Mouse (Mus musculus) forebrain, embryonic 16.5 days (tissue): Measurements from ENCODE around the gene Hes6. TPM values are rescaled to one million over a fixed set of nuclear protein-coding genes. Genes with fewer than 3 reads are reported as not detected.
A peak's percentile ranks its signal among the peaks of the same experiment; 100 is the strongest.

Experiments
- ATAC-seq: fragments of 200-750 bp; cut with Nextera tagmentation; 2 replicates; pipeline ENCODE4 v1.8.0; 2017; ENCODE audit warnings: mild to moderate bottlenecking, moderate library complexity
- H3K27ac ChIP-seq: fragments of 300-500 bp; sonication (generic); 2 replicates; pipeline ENCODE4 v1.5.1; 2014; ENCODE audit warnings: low read length, control low read depth
- H3K27me3 ChIP-seq: fragments of 300-500 bp; sonication (generic); replicated peaks from 2 replicates; pipeline ENCODE4 v1.6.1; 2014; ENCODE audit warnings: low read length; ENCODE audit not compliant: control insufficient read depth, insufficient read depth
- H3K36me3 ChIP-seq: fragments of 300-500 bp; sonication (generic); 2 replicates; pipeline ENCODE4 v1.6.1; 2014; ENCODE audit not compliant: control insufficient read depth, insufficient read depth
- H3K4me1 ChIP-seq: fragments of 300-500 bp; sonication (generic); replicated peaks from 2 replicates; pipeline ENCODE4 v1.6.1; 2014; ENCODE audit warnings: low read length; ENCODE audit not compliant: control insufficient read depth, insufficient read depth
- H3K4me2 ChIP-seq: fragments of 300-500 bp; sonication (generic); 2 replicates; pipeline ENCODE4 v1.6.1; 2014; ENCODE audit warnings: mild to moderate bottlenecking, low read length, control low read depth
- H3K4me3 ChIP-seq: fragments of 300-500 bp; sonication (generic); replicated peaks from 2 replicates; pipeline ENCODE4 v1.5.1; 2014; ENCODE audit warnings: mild to moderate bottlenecking, low read length, control low read depth
- H3K9ac ChIP-seq: fragments of 300-500 bp; sonication (generic); replicated peaks from 2 replicates; pipeline ENCODE4 v1.6.1; 2014; ENCODE audit warnings: low read depth, low read length, control low read depth
- H3K9me3 ChIP-seq: fragments of 300-500 bp; sonication (generic); 2 replicates; pipeline ENCODE4 v1.6.1; 2016; ENCODE audit warnings: low read length; ENCODE audit not compliant: control insufficient read depth
- WGBS: fragments of 180-500 bp; shearing (Covaris S2); extraction: QIAGEN DNeasy Blood & Tissue Kit; methylation state at CpG from one replicate; pipeline ENCODE4 v1.1.7; 2014; 5-methylcytosine and 5-hydroxymethylcytosine counted together
- polyA plus RNA-seq: library from polyadenylated mRNA; unstranded; fragments of >200 nt; fragmentation: Nextera tagmentation; extraction: Ambion mirVana; gene quantifications from 2 replicates; pipeline ENCODE4 v1.2.1, GENCODE M21; 2015

Gene Hes6
- polyA plus RNA-seq, 1 experiment from 2014 or later: 208 TPM

DNA sequence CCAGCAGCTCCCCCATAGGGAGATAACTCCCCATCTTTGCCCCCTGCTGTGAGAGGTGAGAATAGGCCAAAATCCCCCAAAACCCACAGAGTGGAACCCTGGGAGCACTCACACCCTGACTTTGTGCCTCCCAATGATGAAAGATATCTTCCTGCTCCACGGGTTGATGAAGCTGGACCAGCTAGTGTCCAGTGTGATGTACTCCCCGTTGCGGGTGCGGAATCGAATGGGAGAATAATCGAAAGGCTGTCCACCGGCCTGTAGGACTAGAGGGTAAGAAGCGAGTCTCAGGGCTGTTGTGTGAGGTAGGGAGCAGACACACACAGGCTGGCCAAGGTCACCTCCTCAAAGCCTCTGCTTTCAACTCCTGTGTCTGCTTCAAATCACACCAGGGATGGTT, 21.1 kb upstream of the Hes6 start:
- Histone ChIP-seq H3K9ac (no peak overlapping the region), H3K9me3 (no peaks in the 10 kb centered on the region), H3K27me3 (no peaks in the 10 kb centered on the region), H3K36me3 (no peaks in the 10 kb centered on the region; the same call in 1 of the 2 replicates), H3K4me3 (no peak overlapping the region), H3K27ac (no peak overlapping the region), H3K4me1 (peaks cover 8% of the 10 kb centered on the region), H3K4me2 (no peak overlapping the region)
- no peak for ATAC-seq
- 96% methylated on average over 8 of the region's 8 CpGs for WGBS

DNA sequence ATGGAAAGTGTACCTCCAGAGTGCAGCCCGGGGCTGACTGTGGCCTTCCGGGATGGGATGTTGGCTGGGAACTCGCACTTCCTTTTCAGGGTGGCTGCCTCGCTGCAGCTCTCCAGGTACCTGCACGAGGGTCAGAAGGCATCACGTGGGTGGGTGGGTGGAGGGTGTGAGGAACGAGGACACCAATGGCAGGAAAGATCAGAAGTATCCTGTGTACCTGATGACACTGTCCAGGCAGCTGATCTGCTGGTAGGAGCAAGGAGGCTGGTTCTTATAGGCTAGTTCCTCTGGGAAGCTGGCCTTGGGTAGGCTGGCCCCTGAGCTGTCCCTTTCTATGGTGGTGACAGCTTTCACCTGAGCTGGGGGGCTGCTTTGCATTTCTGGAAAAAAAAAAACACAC, 16.9 kb upstream of the Hes6 start:
- no peaks in the 10 kb centered on the region; the same call in 1 of the 2 replicates for H3K36me3 ChIP-seq
- no peaks in the 10 kb centered on the region for H3K9me3 ChIP-seq
- H3K4me3 ChIP-seq: no peak overlapping the region
- H3K4me1 ChIP-seq: no peaks in the 10 kb centered on the region
- no peak overlapping the region for H3K9ac ChIP-seq
- no peak overlapping the region for H3K4me2 ChIP-seq
- no peak for ATAC-seq
- no peaks in the 10 kb centered on the region for H3K27me3 ChIP-seq
- WGBS: 84% methylated on average over 7 of the region's 7 CpGs
- no peak overlapping the region for H3K27ac ChIP-seq

DNA sequence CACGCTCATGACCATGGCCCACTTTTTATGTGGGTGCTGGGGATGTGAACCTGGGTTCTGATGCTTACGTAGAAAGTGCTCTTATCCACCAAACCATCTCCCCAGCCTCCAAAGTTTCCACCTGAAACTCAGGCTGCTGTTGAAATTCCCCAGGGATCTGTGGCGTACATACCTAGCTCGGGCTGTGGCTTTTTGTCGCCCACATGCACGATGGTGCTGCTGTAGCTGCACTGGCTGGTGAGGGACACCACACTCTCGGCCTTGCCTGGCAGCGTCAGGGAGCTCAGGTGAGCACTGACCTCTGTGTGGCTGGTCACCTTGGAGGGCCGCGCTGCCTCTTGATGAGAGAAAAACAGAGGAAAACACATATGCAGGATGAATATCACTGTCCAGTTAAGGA, 15.4 kb upstream of the Hes6 start:
- no peak for ATAC-seq
- Histone ChIP-seq H3K4me2 (no peak overlapping the region), H3K4me1 (no peaks in the 10 kb centered on the region), H3K36me3 (no peaks in the 10 kb centered on the region; the same call in 1 of the 2 replicates), H3K4me3 (no peak overlapping the region), H3K27me3 (no peaks in the 10 kb centered on the region), H3K9ac (no peak overlapping the region), H3K9me3 (no peaks in the 10 kb centered on the region), H3K27ac (no peak overlapping the region)
- WGBS: 95% methylated on average over 10 of the region's 10 CpGs

DNA sequence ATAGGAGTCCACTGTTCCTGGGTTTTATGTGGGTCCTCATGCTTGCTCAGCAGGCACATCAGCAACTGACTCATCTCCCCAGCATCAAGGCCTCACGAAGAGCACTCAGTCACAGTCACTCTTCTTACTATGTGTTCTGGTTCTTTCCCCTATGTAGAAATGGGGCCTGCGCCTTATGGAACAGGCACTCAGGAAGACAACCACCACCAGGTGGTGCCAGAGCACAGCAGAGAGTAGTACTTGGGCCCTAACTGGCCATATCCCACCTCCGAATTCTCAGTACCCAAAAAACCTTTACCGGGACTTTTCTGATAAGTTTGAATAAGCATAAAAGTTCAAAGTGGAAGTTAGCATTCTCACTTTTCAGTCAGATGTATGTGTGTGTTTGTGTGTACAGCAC, 14.8 kb upstream of the Hes6 start:
- Histone ChIP-seq H3K36me3 (no peaks in the 10 kb centered on the region; the same call in 1 of the 2 replicates), H3K4me3 (no peak overlapping the region), H3K9me3 (no peaks in the 10 kb centered on the region), H3K27ac (no peak overlapping the region), H3K27me3 (no peaks in the 10 kb centered on the region), H3K9ac (no peak overlapping the region), H3K4me2 (no peak overlapping the region), H3K4me1 (no peaks in the 10 kb centered on the region)
- peak; percentile 72; the same call in 1 of the 2 replicates for ATAC-seq
- WGBS: 42% methylated on average over 4 of the region's 4 CpGs

DNA sequence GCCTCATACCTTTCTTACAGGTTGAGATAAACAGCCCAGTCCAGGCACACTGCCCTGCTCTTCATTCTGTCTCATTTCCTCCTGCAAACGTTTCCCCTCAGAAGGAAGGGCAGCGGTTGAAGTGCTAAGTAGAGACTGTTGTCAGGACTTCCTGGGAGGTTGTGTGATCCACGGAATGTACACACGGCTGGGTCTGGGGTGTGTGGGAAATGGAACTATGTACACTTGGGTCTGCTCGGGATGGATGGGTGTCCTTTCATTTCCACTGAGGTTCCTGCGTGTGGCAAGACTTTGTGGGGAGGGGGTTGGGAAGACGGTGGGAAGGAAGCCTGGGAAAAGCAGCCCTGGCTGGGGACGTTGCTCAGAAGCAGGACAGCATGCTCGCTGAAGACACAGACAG, 12.6 kb upstream of the Hes6 start:
- H3K27ac ChIP-seq: no peak overlapping the region
- ATAC-seq: no peak
- no peaks in the 10 kb centered on the region for H3K27me3 ChIP-seq
- no peak overlapping the region for H3K4me3 ChIP-seq
- no peak overlapping the region for H3K9ac ChIP-seq
- H3K36me3 ChIP-seq: no peaks in the 10 kb centered on the region; the same call in 1 of the 2 replicates
- no peaks in the 10 kb centered on the region for H3K4me1 ChIP-seq
- H3K4me2 ChIP-seq: no peak overlapping the region
- no peaks in the 10 kb centered on the region for H3K9me3 ChIP-seq
- 87% methylated on average over 9 of the region's 9 CpGs for WGBS

DNA sequence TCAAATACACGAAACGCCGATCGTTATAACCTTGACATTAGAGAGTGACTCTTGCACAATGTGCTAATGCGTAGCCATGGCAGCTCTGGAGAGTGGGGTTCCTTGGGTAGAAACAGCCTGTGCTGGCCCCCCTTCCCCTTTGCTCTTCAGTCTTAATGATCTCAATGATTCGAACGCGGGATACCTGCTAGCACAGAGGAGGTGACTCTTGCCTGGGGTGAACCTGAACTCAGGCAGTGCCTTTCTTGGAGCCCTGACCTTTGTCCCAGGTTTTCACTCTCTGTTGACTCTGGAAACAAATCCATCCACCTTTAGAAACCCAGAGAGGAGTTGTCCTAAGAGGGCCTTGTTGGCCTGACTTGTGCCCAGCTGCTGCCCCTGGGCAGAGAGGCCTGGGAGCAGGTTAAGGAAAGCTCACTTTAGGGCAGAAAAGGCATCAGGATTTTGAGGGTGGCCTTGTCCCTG, 6.8 kb upstream of the Hes6 start:
- no peak for ATAC-seq
- Histone ChIP-seq H3K9ac (no peak overlapping the region), H3K4me2 (no peak overlapping the region), H3K27me3 (no peaks in the 10 kb centered on the region), H3K27ac (no peak overlapping the region), H3K4me3 (no peak overlapping the region), H3K36me3 (no peaks in the 10 kb centered on the region), H3K4me1 (no peaks in the 10 kb centered on the region), H3K9me3 (no peaks in the 10 kb centered on the region)
- WGBS: 85% methylated on average over 8 of the region's 8 CpGs

DNA sequence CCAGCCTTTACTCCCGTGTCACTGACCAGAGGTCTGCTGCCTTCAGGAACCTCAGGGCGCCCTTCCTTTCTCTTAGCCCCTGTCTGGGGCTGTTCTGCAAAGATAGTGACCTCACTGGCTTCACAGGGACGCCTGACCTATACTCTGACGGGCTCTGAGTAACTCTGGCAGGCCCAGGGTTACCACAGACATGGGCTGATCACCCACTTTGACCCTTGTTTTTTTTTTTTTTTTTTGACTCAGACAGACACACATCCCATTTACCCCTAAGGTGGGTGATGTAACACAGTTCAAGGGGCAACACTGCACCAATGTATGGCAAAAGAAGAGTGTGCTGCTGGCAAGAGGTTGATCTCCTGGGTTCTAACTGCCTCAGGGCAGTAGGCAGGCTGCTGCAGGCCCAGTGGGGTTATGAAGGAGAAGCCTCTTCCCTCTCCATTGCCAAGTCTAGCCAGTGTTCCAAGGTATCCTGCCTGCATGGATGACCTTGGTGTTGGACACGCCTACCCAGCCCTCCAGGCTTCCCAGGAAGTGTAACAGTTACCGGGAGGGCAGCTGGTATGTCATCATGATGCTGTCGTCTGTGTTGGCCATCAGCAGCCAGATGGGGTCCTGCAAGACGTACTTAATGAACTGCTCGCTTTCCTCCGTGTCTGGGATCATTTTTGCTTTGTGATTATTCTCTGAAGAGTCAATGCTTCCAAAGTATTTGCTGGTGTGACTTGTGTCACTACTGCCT, 6.2 kb upstream of the Hes6 start:
- H3K4me3 ChIP-seq: no peak overlapping the region
- H3K36me3 ChIP-seq: no peaks in the 10 kb centered on the region
- peaks cover 5% of the 10 kb centered on the region; the same call in 1 of the 2 replicates for H3K4me1 ChIP-seq
- no peak overlapping the region for H3K4me2 ChIP-seq
- H3K27ac ChIP-seq: no peak overlapping the region
- no peaks in the 10 kb centered on the region for H3K9me3 ChIP-seq
- no peaks in the 10 kb centered on the region for H3K27me3 ChIP-seq
- 63% methylated on average over 10 of the region's 10 CpGs for WGBS
- no peak overlapping the region for H3K9ac ChIP-seq
- ATAC-seq: no peak

DNA sequence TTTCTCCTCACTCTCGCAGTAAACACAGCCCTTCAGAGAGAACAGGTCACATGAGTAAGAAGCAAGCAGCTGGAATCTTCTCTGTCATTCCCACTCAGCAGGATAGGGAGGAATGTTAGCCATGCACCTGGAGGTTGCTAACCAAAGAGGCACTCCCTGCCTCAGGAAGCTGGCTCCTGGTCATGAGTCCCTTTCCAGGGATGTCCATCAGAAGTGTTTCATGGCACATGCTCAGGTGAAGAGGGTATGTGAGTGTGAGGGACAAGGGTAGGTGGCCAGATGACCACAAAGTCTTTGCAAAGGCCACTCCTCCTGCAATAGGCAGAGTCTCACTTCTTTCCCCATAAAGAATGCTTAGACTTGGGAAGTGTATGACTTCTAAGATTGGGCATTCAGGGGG, 4.2 kb upstream of the Hes6 start:
- Histone ChIP-seq H3K4me3 (no peak overlapping the region), H3K9me3 (no peaks in the 10 kb centered on the region), H3K27me3 (no peaks in the 10 kb centered on the region), H3K4me1 (peaks cover 16% of the 10 kb centered on the region; the same call in 1 of the 2 replicates), H3K27ac (no peak overlapping the region), H3K4me2 (no peak overlapping the region), H3K9ac (no peak overlapping the region), H3K36me3 (no peaks in the 10 kb centered on the region)
- WGBS: 92% methylated on average over 1 of the region's 1 CpGs
- ATAC-seq: no peak

DNA sequence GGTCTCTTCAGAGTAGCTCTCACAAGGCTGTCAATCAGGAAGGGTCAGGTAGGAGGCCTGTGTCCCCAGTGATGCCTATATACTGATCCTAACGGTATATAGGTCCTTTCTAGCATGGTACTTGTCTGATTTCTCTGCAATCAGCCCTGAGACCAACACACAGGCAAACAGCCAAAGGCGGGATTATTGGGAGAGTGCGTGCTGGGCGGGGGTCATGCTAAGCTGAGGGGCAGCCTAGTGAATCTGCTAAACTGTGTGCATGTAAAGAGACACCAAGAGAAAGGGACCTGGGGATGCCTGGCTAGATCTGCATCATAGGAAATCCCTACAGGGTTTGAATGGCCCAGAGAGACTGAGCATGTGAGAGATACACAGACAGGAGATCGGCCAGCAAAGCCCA, 1.5 kb upstream of the Hes6 start:
- H3K9me3 ChIP-seq: no peaks in the 10 kb centered on the region
- WGBS: 32% methylated on average over 5 of the region's 5 CpGs
- H3K4me3 ChIP-seq: no peak overlapping the region
- peak overlapping the region; percentile 96 for H3K27ac ChIP-seq
- H3K27me3 ChIP-seq: no peaks in the 10 kb centered on the region
- no peak overlapping the region for H3K4me2 ChIP-seq
- H3K36me3 ChIP-seq: no peaks in the 10 kb centered on the region
- peaks cover 31% of the 10 kb centered on the region for H3K4me1 ChIP-seq
- no peak overlapping the region for H3K9ac ChIP-seq
- ATAC-seq: no peak
